Mouse (Mus musculus) intestine, embryonic 16.5 days (tissue): ENCODE measurements around the gene N4bp2l1. TPM values are rescaled to one million over a fixed set of nuclear protein-coding genes. Genes with fewer than 3 reads are reported as not detected.

Experiments
- ATAC-seq: fragments of 200-750 bp; cut with Nextera tagmentation; 2 replicates; pipeline ENCODE4 v1.8.0; 2017; ENCODE audit warnings: moderate TSS enrichment, moderate library complexity
- H3K27ac ChIP-seq: fragments of 300-500 bp; sonication (generic); 2 replicates; pipeline ENCODE4 v1.5.1; 2014; ENCODE audit warnings: mild to moderate bottlenecking, low read length
- H3K27me3 ChIP-seq: fragments of 300-500 bp; sonication (generic); replicated peaks from 2 replicates; pipeline ENCODE4 v1.6.1; 2014; ENCODE audit warnings: low read length, control low read depth, mixed read lengths; ENCODE audit not compliant: control insufficient read depth, insufficient read depth
- H3K36me3 ChIP-seq: fragments of 300-500 bp; sonication (generic); 2 replicates; pipeline ENCODE4 v1.6.1; 2014; ENCODE audit warnings: low read length, control low read depth; ENCODE audit not compliant: control insufficient read depth, insufficient read depth
- H3K4me1 ChIP-seq: fragments of 300-500 bp; sonication (generic); 2 replicates; pipeline ENCODE4 v1.6.1; 2014; ENCODE audit warnings: low read length, control low read depth, mixed read lengths; ENCODE audit not compliant: control insufficient read depth, insufficient read depth
- H3K4me2 ChIP-seq: fragments of 300-500 bp; sonication (generic); 2 replicates; pipeline ENCODE4 v1.6.1; 2014; ENCODE audit warnings: low read depth, low read length, control low read depth
- H3K4me3 ChIP-seq: fragments of 300-500 bp; sonication (generic); 2 replicates; pipeline ENCODE4 v1.5.1; 2014; ENCODE audit warnings: mild to moderate bottlenecking, low read length
- H3K9ac ChIP-seq: fragments of 300-500 bp; sonication (generic); 2 replicates; pipeline ENCODE4 v1.6.1; 2014; ENCODE audit warnings: low read depth, low read length
- H3K9me3 ChIP-seq: fragments of 300-500 bp; sonication (generic); 2 replicates; pipeline ENCODE4 v1.6.1; 2016; ENCODE audit warnings: low read length, control low read depth; ENCODE audit not compliant: control insufficient read depth
- WGBS: fragments of 180-500 bp; shearing (Covaris S2); extraction: QIAGEN DNeasy Blood & Tissue Kit; methylation state at CpG from one replicate; pipeline ENCODE4 v1.1.7; 2014; 5-methylcytosine and 5-hydroxymethylcytosine counted together
- polyA plus RNA-seq: library from polyadenylated mRNA; unstranded; fragments of >200 nt; fragmentation: Nextera tagmentation; extraction: Ambion mirVana; gene quantifications from 2 replicates; pipeline ENCODE4 v1.2.1, GENCODE M21; 2015

The N4bp2l1 gene
- polyA plus RNA-seq, 1 experiment from 2014 or later, result 6.2 TPM

DNA sequence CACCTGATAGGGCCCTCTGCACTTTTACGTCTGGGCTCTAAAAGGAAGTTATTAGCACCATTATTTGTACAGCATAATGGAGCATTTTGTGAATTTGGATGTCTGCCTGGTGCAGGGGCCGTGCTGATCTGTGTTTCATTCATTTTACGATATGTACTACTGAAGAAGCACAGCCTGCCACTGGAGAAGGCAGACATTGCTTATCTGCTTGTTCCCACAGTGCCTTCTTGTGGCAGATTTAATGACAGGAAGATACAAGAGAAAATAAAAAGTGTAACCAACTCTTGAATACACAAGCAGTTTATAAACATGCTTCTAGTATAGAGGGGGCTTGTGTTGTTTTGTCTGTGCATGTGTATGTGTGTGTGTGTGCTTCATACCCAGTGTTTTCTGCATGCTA, 45.4 kb downstream of the N4bp2l1 start:
- WGBS, result 51% methylated on average over 3 of the region's 3 CpGs
- H3K4me1 ChIP-seq, result no peaks in the 10 kb centered on the region

DNA sequence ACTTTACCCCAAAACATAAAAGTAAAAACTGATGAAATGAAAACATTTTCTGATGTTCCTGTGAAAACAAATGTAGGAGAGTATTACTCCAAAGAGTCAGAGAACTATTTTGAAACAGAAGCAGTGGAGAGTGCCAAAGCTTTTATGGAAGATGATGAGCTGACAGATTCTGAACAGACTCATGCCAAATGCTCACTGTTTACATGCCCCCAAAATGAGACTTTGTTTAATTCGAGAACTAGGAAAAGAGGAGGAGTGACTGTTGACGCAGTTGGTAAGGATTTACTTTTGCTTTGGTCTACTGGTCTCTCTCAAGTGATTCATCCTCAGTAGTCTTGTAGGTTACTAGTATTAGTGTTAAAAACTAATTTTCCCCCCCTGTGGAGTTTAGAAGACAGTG, 53.8 kb downstream of the N4bp2l1 start:
- no peak overlapping the region for H3K9ac ChIP-seq
- H3K4me2 ChIP-seq, result no peak overlapping the region
- 84% methylated on average over 2 of the region's 2 CpGs for WGBS
- no peak overlapping the region for H3K4me3 ChIP-seq
- peaks cover 6% of the 10 kb centered on the region for H3K36me3 ChIP-seq
- H3K27me3 ChIP-seq, result no peaks in the 10 kb centered on the region
- H3K27ac ChIP-seq, result no peak overlapping the region
- ATAC-seq, result no peak
- no peaks in the 10 kb centered on the region for H3K9me3 ChIP-seq
- no peaks in the 10 kb centered on the region for H3K4me1 ChIP-seq

More for the DNA sequence above, 45.4 kb downstream of the N4bp2l1 start:
- peaks cover 4% of the 10 kb centered on the region; the same call in 1 of the 2 replicates for H3K36me3 ChIP-seq
- no peak overlapping the region for H3K27ac ChIP-seq
- no peak for ATAC-seq
- no peak overlapping the region for H3K4me3 ChIP-seq
- H3K9me3 ChIP-seq, result no peaks in the 10 kb centered on the region
- H3K27me3 ChIP-seq, result no peaks in the 10 kb centered on the region
- H3K4me2 ChIP-seq, result no peak overlapping the region
- no peak overlapping the region for H3K9ac ChIP-seq

DNA sequence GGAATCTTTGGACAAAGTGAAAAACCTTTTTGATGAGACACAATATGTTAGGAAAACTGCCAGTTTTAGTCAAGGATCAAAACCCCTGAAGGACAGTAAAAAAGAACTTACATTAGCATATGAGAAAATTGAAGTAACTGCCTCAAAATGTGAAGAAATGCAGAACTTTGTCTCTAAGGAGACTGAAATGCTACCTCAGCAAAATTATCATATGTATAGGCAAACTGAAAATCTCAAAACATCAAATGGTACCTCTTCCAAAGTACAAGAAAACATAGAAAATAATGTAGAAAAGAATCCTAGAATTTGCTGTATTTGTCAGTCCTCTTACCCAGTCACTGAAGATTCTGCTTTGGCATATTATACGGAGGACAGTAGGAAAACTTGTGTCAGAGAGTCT, 55.7 kb downstream of the N4bp2l1 start:
- 96% methylated on average over 1 of the region's 1 CpGs for WGBS
- Histone ChIP-seq H3K36me3 (peaks cover 8% of the 10 kb centered on the region), H3K9ac (no peak overlapping the region), H3K9me3 (no peaks in the 10 kb centered on the region), H3K4me1 (no peaks in the 10 kb centered on the region), H3K4me2 (no peak overlapping the region), H3K4me3 (no peak overlapping the region), H3K27ac (no peak overlapping the region), H3K27me3 (no peaks in the 10 kb centered on the region)
- no peak for ATAC-seq

DNA sequence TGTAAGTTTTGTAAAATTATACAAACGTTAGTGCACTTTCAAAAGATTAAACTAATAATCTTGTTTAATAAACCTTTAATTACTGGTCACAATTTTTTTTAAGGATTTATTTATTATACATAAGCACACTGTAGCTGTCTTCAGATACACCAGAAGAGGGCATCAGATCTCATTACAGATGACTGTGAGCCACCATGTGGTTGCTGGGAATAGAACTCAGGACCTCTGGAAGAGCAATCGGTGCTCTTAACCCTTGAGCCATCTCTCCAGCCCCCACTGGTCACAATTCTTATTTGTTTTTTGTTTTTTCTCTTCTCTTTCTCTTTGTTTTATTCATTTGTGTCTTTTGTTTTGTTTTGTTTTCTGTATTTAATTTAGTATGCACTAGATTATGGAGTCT, 71.7 kb downstream of the N4bp2l1 start:
- H3K27ac ChIP-seq, result no peak overlapping the region
- H3K4me2 ChIP-seq, result no peak overlapping the region
- H3K9me3 ChIP-seq, result no peaks in the 10 kb centered on the region
- no peaks in the 10 kb centered on the region for H3K27me3 ChIP-seq
- ATAC-seq, result no peak
- 83% methylated on average over 2 of the region's 2 CpGs for WGBS
- H3K36me3 ChIP-seq, result no peaks in the 10 kb centered on the region
- peaks cover 7% of the 10 kb centered on the region for H3K4me1 ChIP-seq
- no peak overlapping the region for H3K4me3 ChIP-seq
- H3K9ac ChIP-seq, result no peak overlapping the region

DNA sequence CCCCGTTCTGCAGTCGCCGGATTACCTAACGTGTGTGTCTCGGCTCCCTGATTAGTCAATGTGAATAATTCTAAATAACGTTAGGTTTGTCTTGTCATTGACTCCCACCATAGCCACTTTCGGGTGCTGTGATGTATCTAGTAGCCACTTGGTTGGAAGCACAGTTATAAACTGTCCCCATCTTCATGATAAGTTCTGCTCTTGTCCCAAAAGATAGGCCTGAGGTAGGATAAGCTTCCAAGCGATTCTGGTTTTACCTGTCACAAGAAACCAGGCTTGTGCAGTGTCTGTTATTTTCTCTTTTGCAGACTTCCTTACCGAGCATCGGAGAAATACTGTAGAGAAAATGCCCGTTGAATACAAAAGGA, 74.1 kb downstream of the N4bp2l1 start:
- H3K27me3 ChIP-seq, result no peaks in the 10 kb centered on the region
- H3K36me3 ChIP-seq, result no peaks in the 10 kb centered on the region
- peak; percentile 60 for ATAC-seq
- H3K27ac ChIP-seq, result peak overlapping the region; percentile 83; the same call in 1 of the 2 replicates
- peaks cover 7% of the 10 kb centered on the region for H3K4me1 ChIP-seq
- H3K4me2 ChIP-seq, result peak overlapping the region; percentile 75
- H3K4me3 ChIP-seq, result peak overlapping the region; percentile 82
- 6% methylated on average over 11 of the region's 11 CpGs for WGBS
- no peaks in the 10 kb centered on the region for H3K9me3 ChIP-seq
- H3K9ac ChIP-seq, result peak overlapping the region; percentile 90

DNA sequence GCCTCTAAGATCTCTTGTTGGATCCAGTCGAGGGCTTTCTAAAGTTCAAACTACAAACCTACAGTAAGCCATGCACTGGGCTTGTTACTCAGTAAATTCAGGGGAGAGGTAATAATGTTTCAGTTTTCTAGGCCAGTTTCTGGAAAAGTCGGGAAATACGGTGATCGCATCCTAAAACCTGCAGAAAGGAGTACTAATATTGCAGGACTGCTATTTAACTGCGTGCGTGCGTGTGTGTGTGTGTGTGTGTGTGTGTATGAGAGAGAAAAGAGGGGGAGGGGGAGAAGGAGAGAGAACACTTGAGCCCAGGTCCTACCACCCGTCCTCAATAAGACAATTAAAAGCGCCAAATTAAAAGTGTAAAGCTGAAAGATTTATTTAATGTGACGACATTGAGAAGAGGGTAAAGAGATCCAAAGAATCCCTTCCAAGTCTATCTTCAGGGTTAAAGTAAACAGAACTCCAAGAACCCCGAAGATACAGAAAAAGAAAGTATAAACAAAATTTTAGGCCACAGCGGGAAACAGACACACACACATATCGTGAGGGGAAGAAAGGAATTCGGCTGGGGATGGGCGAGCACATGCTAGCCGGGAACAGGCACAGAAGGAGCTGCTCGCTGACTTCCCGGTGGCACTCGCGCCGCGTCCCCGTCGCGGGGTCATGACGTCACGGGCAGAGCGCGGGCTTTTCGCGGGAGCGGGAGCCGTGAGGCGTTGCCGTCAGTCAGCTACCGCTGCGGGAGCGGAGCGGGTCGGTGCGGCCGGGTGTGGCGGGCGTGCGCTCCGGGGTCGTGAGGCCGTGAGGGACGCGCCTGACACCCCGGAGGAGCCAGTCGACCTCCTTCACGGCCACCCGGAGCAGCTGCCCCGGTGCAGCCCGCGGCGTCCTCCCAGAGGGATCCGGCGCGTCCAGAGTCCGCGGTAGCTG, 74.8 kb downstream of the N4bp2l1 start, which contains the start of gene Brca2:
TSS of gene Brca2 (plus strand) at position 694 of the 930 bp plus-strand sequence.
- 5% methylated on average over 63 of the region's 63 CpGs for WGBS
- H3K4me3 ChIP-seq, result peak within 1 kb of the TSS; percentile 82
- peak within 1 kb of the TSS; percentile 90 for H3K9ac ChIP-seq
- H3K36me3 ChIP-seq, result no peaks in the 10 kb centered on the region
- H3K4me2 ChIP-seq, result peak within 1 kb of the TSS; percentile 75
- no peaks in the 10 kb centered on the region for H3K9me3 ChIP-seq
- H3K4me1 ChIP-seq, result peaks cover 7% of the 10 kb centered on the region
- peak; percentile 97 for ATAC-seq
- H3K27ac ChIP-seq, result peak within 1 kb of the TSS; percentile 83
- no peaks in the 10 kb centered on the region for H3K27me3 ChIP-seq

Other genes with a start within 250 kb of the N4bp2l1 start
- gene Zar1l, start 79.0 kb downstream of the N4bp2l1 start, polyA plus RNA-seq, result not detected in 2 replicates
- gene Brca2, start 74.6 kb downstream of the N4bp2l1 start, polyA plus RNA-seq, result 12.8 TPM in 2 replicates
- gene N4bp2l2, start 69.0 kb upstream of the N4bp2l1 start, polyA plus RNA-seq, result 32.6 and 33.1 TPM in 2 replicates
- gene Pds5b, start 76.6 kb upstream of the N4bp2l1 start, polyA plus RNA-seq, result 14.2 and 15.3 TPM in 2 replicates